Mouse (Mus musculus) heart, embryonic 13.5 days (tissue): ENCODE results near the gene Fgfr2. TPM values are rescaled to one million over a fixed set of nuclear protein-coding genes. Genes with fewer than 3 reads are reported as not detected.

ENCODE experiments used
- ATAC-seq: fragments of 200-750 bp; cut with Nextera tagmentation; 2 replicates; pipeline ENCODE4 v1.8.0; 2017; ENCODE audit warnings: moderate TSS enrichment; ENCODE audit not compliant: insufficient number of reproducible peaks, low FRiP score, low TSS enrichment; ENCODE audit errors: extremely low read depth
- H3K27ac ChIP-seq: fragments of 300-500 bp; sonication (generic); replicated peaks from 2 replicates; pipeline ENCODE4 v1.5.1; 2015; ENCODE audit warnings: moderate library complexity, mild to moderate bottlenecking, inconsistent platforms
- H3K27me3 ChIP-seq: fragments of 300-500 bp; sonication (generic); replicated peaks from 2 replicates; pipeline ENCODE4 v1.6.1; 2015; ENCODE audit warnings: mild to moderate bottlenecking, inconsistent platforms
- H3K36me3 ChIP-seq: fragments of 300-500 bp; sonication (generic); 2 replicates; pipeline ENCODE4 v1.6.1; 2015; ENCODE audit warnings: mild to moderate bottlenecking, inconsistent platforms
- H3K4me1 ChIP-seq: fragments of 300-500 bp; sonication (generic); 2 replicates; pipeline ENCODE4 v1.6.1; 2015; ENCODE audit warnings: inconsistent platforms
- H3K4me2 ChIP-seq: fragments of 300-500 bp; sonication (generic); 2 replicates; pipeline ENCODE4 v1.6.1; 2015; ENCODE audit warnings: inconsistent platforms, mild to moderate bottlenecking, moderate library complexity
- H3K4me3 ChIP-seq: fragments of 300-500 bp; sonication (generic); 2 replicates; pipeline ENCODE4 v1.5.1; 2015; ENCODE audit warnings: moderate library complexity, mild to moderate bottlenecking, inconsistent platforms
- H3K9ac ChIP-seq: fragments of 300-500 bp; sonication (generic); 2 replicates; pipeline ENCODE4 v1.6.1; 2015; ENCODE audit warnings: inconsistent platforms, mild to moderate bottlenecking, moderate library complexity
- H3K9me3 ChIP-seq: fragments of 300-500 bp; sonication (generic); 2 replicates; pipeline ENCODE4 v1.6.1; 2016; ENCODE audit warnings: inconsistent platforms
- WGBS: fragments of 180-500 bp; shearing (Covaris S2); methylation state at CpG from one replicate; pipeline ENCODE4 v1.1.7; 2015; ENCODE audit warnings: mixed read lengths; 5-methylcytosine and 5-hydroxymethylcytosine counted together
- polyA plus RNA-seq: library from polyadenylated mRNA; unstranded; fragments of >200 nt; fragmentation: Nextera tagmentation; extraction: Ambion mirVana; gene quantifications from 2 replicates; pipeline ENCODE4 v1.2.1, GENCODE M21; 2015

Gene Fgfr2
- polyA plus RNA-seq, 1 experiment from 2014 or later: 22.5 TPM

DNA sequence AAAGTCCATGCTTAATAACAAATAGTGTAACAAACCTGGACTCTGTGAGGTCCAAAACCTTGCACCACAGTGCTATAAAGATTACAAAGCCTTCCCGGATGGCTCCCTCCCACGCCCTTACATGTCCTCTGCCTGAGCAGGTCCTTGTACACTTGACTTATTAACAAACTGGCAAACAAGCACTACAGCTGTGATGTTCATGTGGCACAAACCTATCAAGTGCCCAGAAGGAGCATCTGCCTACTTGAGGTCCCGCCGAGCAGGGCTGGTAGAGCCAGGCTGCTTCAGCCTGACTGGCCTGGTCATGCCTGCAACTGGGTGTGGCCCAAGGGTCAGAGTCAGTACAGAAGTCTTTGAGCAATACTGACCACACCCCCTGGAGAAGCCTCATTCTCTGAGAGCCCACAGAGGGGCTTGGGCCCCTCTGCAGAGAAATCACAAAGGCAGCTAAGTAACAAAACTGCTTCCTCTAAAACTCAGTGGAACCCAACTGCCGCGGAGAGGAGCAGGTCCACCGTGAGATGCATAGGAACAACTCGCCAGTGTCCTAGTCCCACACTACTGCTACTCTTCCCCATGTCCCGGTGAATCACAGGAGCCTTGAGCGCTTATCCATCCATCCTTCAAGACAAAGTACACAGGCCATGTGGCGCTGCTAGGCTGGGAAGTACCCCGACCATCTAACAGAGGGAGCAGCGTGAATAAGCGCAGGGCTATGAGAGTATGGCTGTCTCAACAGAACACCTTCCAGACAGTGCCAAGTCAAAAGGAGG is 332.5 kb downstream of the Fgfr2 start:
- H3K36me3 ChIP-seq: no peaks in the 10 kb centered on the region
- H3K27ac ChIP-seq: no peak overlapping the region
- no peak overlapping the region for H3K9ac ChIP-seq
- ATAC-seq: no peak
- no peak overlapping the region for H3K4me3 ChIP-seq
- no peaks in the 10 kb centered on the region for H3K9me3 ChIP-seq
- no peak overlapping the region for H3K4me2 ChIP-seq
- H3K27me3 ChIP-seq: no peaks in the 10 kb centered on the region
- WGBS: 82% methylated on average over 14 of the region's 14 CpGs
- H3K4me1 ChIP-seq: peaks cover 54% of the 10 kb centered on the region

DNA sequence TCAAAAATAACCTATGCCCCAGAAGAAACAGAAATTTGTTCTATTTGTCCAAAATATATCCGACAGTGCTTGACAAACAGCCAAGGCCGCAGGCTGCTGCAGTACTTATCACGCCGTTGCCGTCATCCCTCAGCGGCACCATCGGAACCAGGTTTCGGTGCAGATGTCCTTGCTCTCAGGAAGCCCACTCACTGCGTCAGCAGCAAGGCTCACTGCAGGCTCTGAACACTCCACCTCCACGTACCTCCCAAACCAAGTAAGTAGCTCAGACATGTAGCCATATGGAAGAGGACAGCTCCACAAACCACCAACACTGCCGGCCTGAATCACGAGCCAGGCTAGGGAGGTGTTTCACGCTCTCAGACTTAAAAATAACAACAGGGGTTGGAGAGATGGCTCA is 334.3 kb downstream of the Fgfr2 start:
- WGBS: 84% methylated on average over 13 of the region's 13 CpGs
- Histone ChIP-seq H3K9ac (no peak overlapping the region), H3K9me3 (no peaks in the 10 kb centered on the region), H3K4me1 (peaks cover 60% of the 10 kb centered on the region), H3K4me2 (no peak overlapping the region), H3K4me3 (no peak overlapping the region), H3K36me3 (no peaks in the 10 kb centered on the region), H3K27ac (no peak overlapping the region), H3K27me3 (no peaks in the 10 kb centered on the region)
- no peak for ATAC-seq

DNA sequence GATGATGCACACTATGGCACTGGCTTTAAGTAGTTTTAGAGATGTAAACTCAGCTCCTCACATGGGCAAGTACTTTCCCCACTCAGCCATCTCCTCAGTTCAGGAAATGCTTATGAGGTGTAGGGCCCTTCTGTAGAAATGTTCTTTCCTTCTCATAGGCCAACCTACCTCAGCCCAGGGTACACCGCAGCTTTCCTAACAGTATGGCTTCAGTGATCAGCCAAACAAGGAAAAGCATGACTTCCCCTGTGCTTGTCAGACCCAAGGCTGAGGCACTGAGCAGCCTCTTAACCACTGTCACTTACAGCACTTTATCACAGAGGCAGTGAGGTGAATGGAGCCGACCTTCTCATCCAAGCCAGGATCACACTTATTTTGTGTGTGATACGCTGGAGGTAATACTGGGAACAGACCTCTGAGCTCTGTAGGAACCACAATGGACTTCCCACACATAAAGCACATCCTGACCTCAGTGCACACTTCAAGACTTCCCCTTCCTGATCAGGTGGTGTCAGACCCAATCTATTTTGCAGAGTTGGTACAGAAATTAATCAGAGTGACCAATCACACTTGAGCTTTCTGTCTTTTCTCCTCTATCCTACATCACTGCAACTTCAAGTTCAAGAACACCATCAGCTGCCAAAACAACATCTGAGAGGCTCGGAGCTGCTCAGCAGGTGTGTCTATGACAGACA is 335.5 kb downstream of the Fgfr2 start:
- Histone ChIP-seq H3K36me3 (no peaks in the 10 kb centered on the region), H3K9me3 (no peaks in the 10 kb centered on the region), H3K9ac (no peak overlapping the region), H3K4me1 (peaks cover 60% of the 10 kb centered on the region), H3K27ac (peak overlapping the region; percentile 85), H3K4me3 (no peak overlapping the region), H3K4me2 (no peak overlapping the region), H3K27me3 (no peaks in the 10 kb centered on the region)
- ATAC-seq: no peak
- WGBS: 60% methylated on average over 4 of the region's 4 CpGs

- Histone ChIP-seq H3K4me1 (peaks cover 64% of the 10 kb centered on the region), H3K4me2 (no peak overlapping the region), H3K4me3 (no peak overlapping the region), H3K9me3 (no peaks in the 10 kb centered on the region), H3K36me3 (no peaks in the 10 kb centered on the region), H3K9ac (no peak overlapping the region; the same call in 1 of the 2 replicates), H3K27ac (peak overlapping the region; percentile 85), H3K27me3 (no peaks in the 10 kb centered on the region)
- ATAC-seq: no peak
- 75% methylated on average over 4 of the region's 4 CpGs for WGBS
Measured at GRCm38 (mm10) chr7:132787022-132787421, 336.1 kb downstream of the Fgfr2 start.

DNA sequence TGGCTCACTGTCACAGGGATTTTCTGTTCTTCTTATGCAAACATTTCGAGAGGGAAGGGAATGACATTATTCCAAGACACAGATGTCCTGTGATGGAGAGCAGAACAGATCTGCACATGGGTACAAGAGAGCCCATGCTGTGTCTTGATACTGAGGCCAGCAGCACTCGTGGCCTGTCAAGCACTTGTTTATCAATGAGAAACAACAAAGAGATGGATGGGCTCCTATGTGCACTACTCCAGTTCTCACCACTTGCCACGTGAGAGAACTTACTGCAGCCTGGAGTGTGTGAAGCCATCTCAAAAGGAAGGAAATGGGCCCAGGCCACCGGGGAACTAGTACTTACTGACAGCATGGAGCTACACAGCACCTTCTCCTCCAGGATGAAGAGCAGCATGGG is 336.6 kb downstream of the Fgfr2 start:
- Histone ChIP-seq H3K4me3 (no peak overlapping the region), H3K9me3 (no peaks in the 10 kb centered on the region), H3K27ac (peak overlapping the region; percentile 85), H3K36me3 (no peaks in the 10 kb centered on the region), H3K4me1 (peaks cover 69% of the 10 kb centered on the region), H3K9ac (peak overlapping the region; percentile 30; the same call in 1 of the 2 replicates), H3K4me2 (0 out of 2 replicates have a peak overlapping the region, but pooled peaks have one; percentile 5), H3K27me3 (no peaks in the 10 kb centered on the region)
- WGBS: 15% methylated on average over 4 of the region's 4 CpGs
- no peak for ATAC-seq

DNA sequence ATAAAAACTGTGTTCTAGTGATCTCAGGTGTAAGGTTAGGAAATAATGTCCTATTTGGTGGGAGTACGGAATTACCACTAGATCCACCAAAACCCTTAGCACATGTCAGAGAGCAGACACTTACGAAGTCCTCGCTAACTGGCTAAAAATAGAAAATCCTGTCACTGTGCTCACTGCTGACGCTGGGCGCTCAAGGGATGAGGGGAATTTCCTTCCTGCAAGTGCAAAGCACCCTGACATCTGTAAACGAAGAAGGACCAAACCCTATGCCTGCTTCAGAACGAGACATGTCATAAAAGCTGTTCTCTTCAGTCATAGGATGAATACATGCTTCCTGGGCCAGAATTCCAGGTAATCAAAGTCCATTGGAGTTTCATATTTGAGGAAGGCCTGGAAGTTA is 337.1 kb downstream of the Fgfr2 start:
- Histone ChIP-seq H3K36me3 (no peaks in the 10 kb centered on the region), H3K27me3 (no peaks in the 10 kb centered on the region), H3K9ac (peak overlapping the region; percentile 65), H3K9me3 (no peaks in the 10 kb centered on the region), H3K27ac (peak overlapping the region; percentile 85), H3K4me3 (no peak overlapping the region), H3K4me2 (0 out of 2 replicates have a peak overlapping the region, but pooled peaks have one; percentile 5), H3K4me1 (peaks cover 74% of the 10 kb centered on the region)
- WGBS: 17% methylated on average over 7 of the region's 7 CpGs
- ATAC-seq: no peak

DNA sequence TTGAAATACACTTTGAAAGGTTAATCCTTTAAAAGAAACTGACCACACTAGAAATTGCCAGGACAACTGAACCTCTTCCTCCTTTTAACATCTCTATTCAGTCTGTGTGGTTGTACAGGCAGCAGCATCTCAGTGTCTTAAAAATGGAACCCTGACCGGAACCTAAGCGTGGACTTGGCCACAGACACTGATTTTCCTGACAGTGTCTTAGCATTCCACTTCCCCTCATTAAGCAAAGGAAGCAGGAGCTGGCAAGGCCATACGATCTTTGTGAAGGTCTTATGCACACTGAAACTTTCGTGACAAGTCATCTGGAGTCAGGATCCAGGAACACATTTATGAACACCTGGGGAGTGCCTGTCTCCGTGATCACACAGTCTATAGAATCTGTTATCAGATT is 339.0 kb downstream of the Fgfr2 start:
- ATAC-seq: no peak
- Histone ChIP-seq H3K9me3 (no peaks in the 10 kb centered on the region), H3K27me3 (no peaks in the 10 kb centered on the region), H3K9ac (no peak overlapping the region), H3K36me3 (no peaks in the 10 kb centered on the region), H3K27ac (no peak overlapping the region), H3K4me2 (no peak overlapping the region), H3K4me3 (no peak overlapping the region), H3K4me1 (peaks cover 80% of the 10 kb centered on the region)
- WGBS: 73% methylated on average over 5 of the region's 5 CpGs

GRCm38 (mm10) chr7:132781850-132782249 is 341.3 kb downstream of the Fgfr2 start:
- Histone ChIP-seq H3K4me2 (peak overlapping the region; percentile 13), H3K4me1 (peaks cover 85% of the 10 kb centered on the region), H3K9me3 (no peaks in the 10 kb centered on the region), H3K9ac (peak overlapping the region; percentile 42; the same call in 1 of the 2 replicates), H3K4me3 (no peak overlapping the region), H3K36me3 (peaks cover 18% of the 10 kb centered on the region), H3K27me3 (no peaks in the 10 kb centered on the region), H3K27ac (peak overlapping the region; percentile 71)
- ATAC-seq: no peak
- 44% methylated on average over 6 of the region's 6 CpGs for WGBS

- Histone ChIP-seq H3K36me3 (peaks cover 24% of the 10 kb centered on the region), H3K4me2 (peak overlapping the region; percentile 13; the same call in 1 of the 2 replicates), H3K4me3 (no peak overlapping the region), H3K9me3 (no peaks in the 10 kb centered on the region), H3K27me3 (no peaks in the 10 kb centered on the region), H3K4me1 (peaks cover 83% of the 10 kb centered on the region), H3K27ac (peak overlapping the region; percentile 71), H3K9ac (peak overlapping the region; percentile 12; the same call in 1 of the 2 replicates)
- ATAC-seq: no peak
- 39% methylated on average over 7 of the region's 7 CpGs for WGBS
Measured at GRCm38 (mm10) chr7:132781130-132781814, 341.9 kb downstream of the Fgfr2 start.

DNA sequence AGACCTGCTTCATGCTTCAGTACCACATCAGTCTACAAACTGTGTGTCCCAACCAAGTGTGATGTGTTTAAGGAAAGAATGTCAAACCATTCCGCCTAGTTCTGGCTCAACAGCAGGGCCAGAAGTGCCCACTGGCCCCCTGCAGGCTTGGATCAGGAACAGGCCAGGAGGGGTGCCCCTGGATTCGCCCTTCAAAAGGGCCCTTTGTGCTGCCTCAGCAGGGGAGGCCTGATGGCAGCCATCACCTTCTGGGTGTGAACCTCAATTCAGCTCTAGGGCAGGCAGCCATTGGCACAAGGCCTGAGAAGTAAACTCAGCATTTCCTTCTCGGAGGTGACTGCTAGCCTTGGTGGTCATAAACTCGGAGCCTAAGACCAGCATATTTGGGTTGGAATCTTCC is 342.5 kb downstream of the Fgfr2 start:
- Histone ChIP-seq H3K4me1 (peaks cover 80% of the 10 kb centered on the region), H3K36me3 (peaks cover 26% of the 10 kb centered on the region), H3K9me3 (no peaks in the 10 kb centered on the region), H3K9ac (peak overlapping the region; percentile 45; the same call in 1 of the 2 replicates), H3K27me3 (no peaks in the 10 kb centered on the region), H3K4me3 (no peak overlapping the region), H3K27ac (peak overlapping the region; percentile 71), H3K4me2 (no peak overlapping the region)
- no peak for ATAC-seq
- WGBS: 63% methylated on average over 4 of the region's 4 CpGs

DNA sequence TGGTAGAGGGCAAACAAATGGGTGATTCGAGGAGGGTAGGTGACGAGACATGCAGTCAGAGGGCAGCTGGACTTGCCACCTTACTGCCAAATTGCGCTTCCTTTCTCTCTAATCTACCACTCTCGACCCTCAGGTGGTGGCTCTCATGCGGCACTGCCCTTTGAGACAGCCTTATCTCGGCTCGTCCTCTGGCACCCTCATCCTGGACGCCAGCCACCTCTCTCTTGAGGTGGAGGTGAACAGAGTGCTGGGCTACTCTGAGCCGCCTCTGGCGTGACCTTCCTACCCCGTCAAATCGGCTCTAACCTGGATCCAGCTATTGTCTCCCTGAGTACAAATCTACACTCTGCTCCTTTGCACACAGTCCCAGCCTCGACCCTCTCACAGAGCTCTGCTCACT is 344.5 kb downstream of the Fgfr2 start:
- peaks cover 33% of the 10 kb centered on the region for H3K36me3 ChIP-seq
- H3K27ac ChIP-seq: peak overlapping the region; percentile 26
- H3K4me1 ChIP-seq: peaks cover 79% of the 10 kb centered on the region
- peak overlapping the region; percentile 8; the same call in 1 of the 2 replicates for H3K9ac ChIP-seq
- H3K27me3 ChIP-seq: no peaks in the 10 kb centered on the region
- no peaks in the 10 kb centered on the region for H3K9me3 ChIP-seq
- H3K4me2 ChIP-seq: no peak overlapping the region
- H3K4me3 ChIP-seq: no peak overlapping the region
- ATAC-seq: no peak
- WGBS: 49% methylated on average over 13 of the region's 13 CpGs
